Mouse (Mus musculus): ENCODE measurements around the gene Acsl4. TPM values are rescaled to one million over a fixed set of nuclear protein-coding genes. Genes with fewer than 3 reads are reported as not detected.

The Acsl4 gene
- polyA plus RNA-seq, 1 experiment from 2014 or later: 22.4 TPM

DNA sequence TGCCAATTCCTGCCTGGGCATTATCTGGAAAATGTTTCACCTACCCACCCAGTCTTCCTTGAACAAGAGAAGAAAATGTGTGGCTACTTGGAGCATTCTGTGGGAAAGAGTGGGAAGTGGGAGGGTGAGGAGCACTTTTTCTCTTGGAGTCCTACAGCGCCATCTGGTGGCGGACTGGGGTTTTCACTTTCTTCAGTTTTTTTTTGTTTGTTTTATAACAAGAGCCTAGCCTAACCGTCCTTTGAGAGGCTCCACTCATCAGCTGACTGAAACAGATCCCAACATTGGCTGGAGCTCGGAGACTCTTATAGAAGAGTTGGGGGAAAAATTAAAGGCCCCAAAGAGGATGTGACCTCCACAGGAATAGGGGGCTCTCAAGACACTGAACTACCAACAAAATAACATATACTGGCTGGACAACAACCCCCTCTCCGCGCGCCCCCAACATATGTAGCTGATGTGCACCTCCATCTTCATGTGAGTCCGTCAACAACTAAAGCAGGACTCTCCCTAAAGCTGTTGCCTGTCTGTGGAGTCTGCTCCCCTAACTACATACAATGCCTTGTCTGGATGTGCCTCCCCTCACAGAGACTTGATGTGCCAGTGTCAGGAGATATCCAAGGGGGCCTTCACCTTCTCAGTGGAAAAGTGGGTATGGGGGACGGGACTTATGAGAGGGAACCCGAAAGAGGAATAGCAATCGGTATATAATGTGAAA is 75.9 kb downstream of the Acsl4 start:
- Histone ChIP-seq H3K9ac (replicated peaks; ENCODE audit: low read length) (no peak overlapping the region), H3K4me3 (ENCODE audit: low read length) (no peak overlapping the region), H3K9me3 (ENCODE audit: low read length) (no peaks in the 10 kb centered on the region), H3K4me2 (replicated peaks; ENCODE audit: low read depth, low read length) (no peak overlapping the region), H3K36me3 (ENCODE audit: insufficient read depth, low read length) (no peaks in the 10 kb centered on the region), H3K4me1 (ENCODE audit: insufficient read depth, low read length) (no peaks in the 10 kb centered on the region), H3K27ac (ENCODE audit: low read length) (no peak overlapping the region), H3K27me3 (ENCODE audit: insufficient read depth, low read length) (peaks cover 14% of the 10 kb centered on the region; the same call in 1 of the 2 replicates)
- ATAC-seq (ENCODE audit: low FRiP score, low TSS enrichment): no peak
- 48% methylated on average over 11 of the region's 11 CpGs for WGBS

DNA sequence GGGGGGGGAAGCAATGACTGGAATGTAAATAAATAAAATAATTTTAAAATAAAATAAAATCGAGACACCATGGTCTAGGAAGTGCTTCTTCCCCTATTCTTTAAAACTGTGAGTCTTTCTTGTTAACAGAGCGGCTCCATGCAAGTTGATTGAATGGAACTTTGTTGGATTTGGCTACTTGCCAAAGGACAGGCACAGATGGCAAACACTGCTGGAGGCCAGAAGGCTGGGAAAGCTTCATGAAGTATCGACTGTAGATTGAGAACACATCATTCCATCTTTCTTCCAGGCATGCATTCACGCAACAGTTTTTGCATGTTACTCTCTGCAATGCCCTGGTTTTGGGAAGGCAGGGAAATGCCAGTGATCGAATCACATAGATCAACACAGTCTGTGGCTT is 79.9 kb downstream of the Acsl4 start:
- no peaks in the 10 kb centered on the region for H3K36me3 ChIP-seq (ENCODE audit: insufficient read depth, low read length)
- no peak overlapping the region for H3K27ac ChIP-seq (ENCODE audit: low read length)
- H3K27me3 ChIP-seq (ENCODE audit: insufficient read depth, low read length): peaks cover 32% of the 10 kb centered on the region
- no peaks in the 10 kb centered on the region for H3K9me3 ChIP-seq (ENCODE audit: low read length)
- peaks cover 2% of the 10 kb centered on the region; the same call in 1 of the 2 replicates for H3K4me1 ChIP-seq (ENCODE audit: insufficient read depth, low read length)
- no peak overlapping the region for H3K9ac ChIP-seq (replicated peaks; ENCODE audit: low read length)
- 68% methylated on average over 5 of the region's 5 CpGs for WGBS
- no peak for ATAC-seq (ENCODE audit: low FRiP score, low TSS enrichment)
- H3K4me2 ChIP-seq (replicated peaks; ENCODE audit: low read depth, low read length): no peak overlapping the region
- no peak overlapping the region for H3K4me3 ChIP-seq (ENCODE audit: low read length)

DNA sequence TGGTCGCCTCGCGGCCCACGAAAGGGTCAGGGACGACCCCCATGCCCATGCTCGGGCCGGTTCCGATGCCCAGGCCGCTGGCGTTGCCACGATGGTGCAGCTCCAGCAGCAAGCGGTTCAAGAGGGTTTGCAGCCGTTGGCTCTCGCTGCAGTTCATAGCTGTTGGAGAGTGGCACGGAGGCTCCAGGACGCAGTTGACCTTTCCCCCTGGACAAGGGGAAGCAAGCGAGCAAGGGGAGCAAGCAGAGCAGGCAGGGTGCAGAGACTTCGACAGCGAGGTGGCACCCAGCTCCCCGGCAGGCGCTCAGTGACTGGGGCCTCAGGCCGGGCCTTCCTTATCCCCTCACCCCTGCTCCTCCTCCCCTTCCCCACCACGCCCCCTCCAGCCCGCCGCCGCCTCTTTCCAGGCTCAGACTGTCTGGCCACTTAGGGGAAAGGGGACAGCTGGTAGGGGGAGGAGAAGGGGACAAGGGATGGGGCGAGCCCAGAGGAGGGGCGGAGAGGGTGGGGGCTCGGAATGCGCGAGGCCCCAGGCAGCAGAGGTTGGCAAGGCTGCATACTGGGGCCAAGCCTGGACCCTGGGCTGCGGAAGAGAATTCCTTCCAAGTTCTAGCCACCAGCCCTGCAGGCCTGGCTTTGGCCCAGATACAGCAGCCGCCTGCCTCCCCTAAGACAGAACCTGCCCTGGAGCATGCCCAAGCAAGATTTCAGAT is 84.3 kb downstream of the Acsl4 start, which contains the start of gene Kcne1l:
Gene Kcne1l, minus strand, starts transcription at position 426 of the 713 bp plus-strand sequence.
- Histone ChIP-seq H3K9ac (replicated peaks; ENCODE audit: low read length) (peak within 1 kb of the TSS; percentile 44), H3K4me3 (ENCODE audit: low read length) (peak within 1 kb of the TSS; percentile 36), H3K27me3 (ENCODE audit: insufficient read depth, low read length) (peaks cover 30% of the 10 kb centered on the region), H3K36me3 (ENCODE audit: insufficient read depth, low read length) (no peaks in the 10 kb centered on the region), H3K4me1 (ENCODE audit: insufficient read depth, low read length) (peaks cover 2% of the 10 kb centered on the region; the same call in 1 of the 2 replicates), H3K9me3 (ENCODE audit: low read length) (no peaks in the 10 kb centered on the region), H3K27ac (ENCODE audit: low read length) (no peak within 1 kb of the TSS), H3K4me2 (replicated peaks; ENCODE audit: low read depth, low read length) (peak within 1 kb of the TSS; percentile 56)
- ATAC-seq (ENCODE audit: low FRiP score, low TSS enrichment): peak; percentile 86
- WGBS: 27% methylated on average over 28 of the region's 33 CpGs

DNA sequence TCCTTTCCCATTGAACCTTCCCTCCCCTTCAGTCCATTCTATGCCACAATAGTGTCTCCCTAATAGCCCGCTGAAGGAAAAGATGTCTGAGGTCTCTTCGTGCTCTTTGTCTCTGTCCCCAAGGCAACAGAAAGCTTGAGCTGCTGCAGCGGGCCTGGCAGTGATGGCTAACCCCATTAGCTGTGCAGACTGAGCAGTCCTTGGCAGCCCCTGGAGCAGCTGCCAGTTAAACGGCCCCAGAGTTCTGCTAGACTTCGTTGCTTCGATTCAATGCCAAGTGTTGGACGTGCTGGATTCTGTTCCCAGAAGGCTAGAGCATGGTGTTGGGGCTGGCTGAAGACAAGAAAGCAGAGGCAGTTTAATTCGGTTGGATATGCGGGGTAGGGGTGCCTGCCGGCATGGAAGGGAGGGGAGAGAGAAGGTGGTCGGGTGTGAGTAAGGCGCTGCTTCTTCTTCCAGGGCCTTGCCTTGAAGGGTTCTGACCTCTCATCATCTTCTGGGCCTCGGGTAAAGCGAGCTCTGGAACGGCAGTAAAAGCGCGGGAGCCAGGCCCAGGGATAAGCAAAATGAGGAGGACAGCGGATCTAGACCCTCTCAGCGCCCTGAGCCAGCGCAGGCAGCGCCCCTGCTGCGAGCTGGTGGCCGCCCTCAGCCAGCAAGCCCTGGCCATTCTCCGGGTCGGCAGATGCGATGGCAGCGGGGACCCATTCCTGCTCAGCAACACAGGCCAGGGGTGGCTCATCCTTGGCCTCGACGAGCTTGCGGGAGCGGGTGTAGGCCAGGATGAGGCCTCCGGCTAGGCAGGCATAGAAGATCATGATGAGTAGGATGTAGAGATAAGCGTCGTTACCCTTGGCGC is 85.1 kb downstream of the Acsl4 start:
- peak overlapping the region; percentile 44 for H3K9ac ChIP-seq (replicated peaks; ENCODE audit: low read length)
- H3K4me2 ChIP-seq (replicated peaks; ENCODE audit: low read depth, low read length): peak overlapping the region; percentile 56
- H3K36me3 ChIP-seq (ENCODE audit: insufficient read depth, low read length): no peaks in the 10 kb centered on the region
- ATAC-seq (ENCODE audit: low FRiP score, low TSS enrichment): peak; percentile 69
- 29% methylated on average over 34 of the region's 35 CpGs for WGBS
- peaks cover 2% of the 10 kb centered on the region; the same call in 1 of the 2 replicates for H3K4me1 ChIP-seq (ENCODE audit: insufficient read depth, low read length)
- no peak overlapping the region for H3K27ac ChIP-seq (ENCODE audit: low read length)
- H3K9me3 ChIP-seq (ENCODE audit: low read length): no peaks in the 10 kb centered on the region
- peak overlapping the region; percentile 36 for H3K4me3 ChIP-seq (ENCODE audit: low read length)
- H3K27me3 ChIP-seq (ENCODE audit: insufficient read depth, low read length): peaks cover 32% of the 10 kb centered on the region

DNA sequence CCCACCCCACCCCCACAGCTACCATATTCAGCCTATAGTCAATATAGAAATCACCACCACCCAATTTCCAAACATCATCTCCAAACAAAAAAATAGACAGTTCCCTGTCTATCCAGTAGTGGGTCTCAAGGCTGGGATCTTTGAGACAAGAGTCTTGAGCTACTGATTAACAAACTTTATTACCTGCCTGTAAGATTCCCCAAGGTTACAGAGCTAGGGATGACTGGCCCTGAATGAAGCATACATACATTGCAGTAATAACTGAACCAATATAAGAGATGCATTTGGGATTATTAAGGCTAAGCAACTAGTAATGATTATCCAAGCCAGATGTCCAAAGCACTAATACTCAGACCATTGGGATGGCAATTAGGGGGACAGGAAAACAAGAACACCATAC is 85.7 kb downstream of the Acsl4 start:
- peaks cover 32% of the 10 kb centered on the region for H3K27me3 ChIP-seq (ENCODE audit: insufficient read depth, low read length)
- peaks cover 2% of the 10 kb centered on the region; the same call in 1 of the 2 replicates for H3K4me1 ChIP-seq (ENCODE audit: insufficient read depth, low read length)
- H3K4me2 ChIP-seq (replicated peaks; ENCODE audit: low read depth, low read length): no peak overlapping the region
- H3K9ac ChIP-seq (replicated peaks; ENCODE audit: low read length): no peak overlapping the region
- H3K9me3 ChIP-seq (ENCODE audit: low read length): no peaks in the 10 kb centered on the region
- no peak overlapping the region for H3K4me3 ChIP-seq (ENCODE audit: low read length)
- H3K27ac ChIP-seq (ENCODE audit: low read length): no peak overlapping the region
- ATAC-seq (ENCODE audit: low FRiP score, low TSS enrichment): no peak
- H3K36me3 ChIP-seq (ENCODE audit: insufficient read depth, low read length): no peaks in the 10 kb centered on the region

DNA sequence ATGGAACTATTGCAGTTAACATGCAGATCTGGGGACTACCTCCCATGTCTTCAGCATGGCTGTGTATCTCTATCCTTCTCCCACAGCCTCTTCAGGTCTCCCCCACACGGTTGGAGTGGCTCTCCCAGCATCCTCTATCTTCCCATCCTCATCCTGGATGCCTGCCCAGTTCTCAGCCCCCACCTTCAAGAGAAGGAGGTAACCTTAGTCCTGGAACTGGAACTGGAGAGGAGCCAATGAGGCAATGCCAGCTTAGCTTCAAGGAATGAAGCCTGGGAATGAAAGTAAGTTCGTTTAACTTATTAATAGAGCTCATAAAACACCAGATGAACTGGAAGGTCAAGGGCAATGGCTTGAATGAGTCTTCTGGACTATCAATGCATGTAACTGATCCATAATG is 86.9 kb downstream of the Acsl4 start:
- 40% methylated on average over 2 of the region's 2 CpGs for WGBS
- H3K4me3 ChIP-seq (ENCODE audit: low read length): no peak overlapping the region
- ATAC-seq (ENCODE audit: low FRiP score, low TSS enrichment): no peak
- no peak overlapping the region for H3K9ac ChIP-seq (replicated peaks; ENCODE audit: low read length)
- H3K27me3 ChIP-seq (ENCODE audit: insufficient read depth, low read length): peaks cover 24% of the 10 kb centered on the region
- H3K36me3 ChIP-seq (ENCODE audit: insufficient read depth, low read length): no peaks in the 10 kb centered on the region
- no peak overlapping the region for H3K27ac ChIP-seq (ENCODE audit: low read length)
- no peak overlapping the region for H3K4me2 ChIP-seq (replicated peaks; ENCODE audit: low read depth, low read length)
- no peaks in the 10 kb centered on the region for H3K9me3 ChIP-seq (ENCODE audit: low read length)
- peaks cover 2% of the 10 kb centered on the region; the same call in 1 of the 2 replicates for H3K4me1 ChIP-seq (ENCODE audit: insufficient read depth, low read length)

DNA sequence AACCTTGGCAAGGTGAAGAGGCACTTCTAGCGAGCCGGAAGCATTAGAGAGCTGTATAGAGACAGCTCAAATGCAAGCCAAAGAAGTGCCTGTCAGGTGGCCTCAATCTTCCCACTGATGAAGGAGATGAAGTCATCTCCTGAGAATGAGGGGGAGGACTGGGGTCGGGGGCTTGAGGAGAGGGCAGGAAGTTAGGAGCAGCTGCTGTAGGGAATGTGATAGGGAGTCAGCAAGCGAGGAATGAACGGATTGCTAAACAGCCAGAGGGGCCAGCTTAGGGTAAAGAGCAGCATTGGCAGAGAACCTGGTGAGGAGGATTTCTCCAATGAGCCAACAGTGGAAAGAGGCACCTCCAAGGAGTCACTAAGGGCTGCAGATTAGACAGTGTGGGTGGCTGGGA is 104.4 kb downstream of the Acsl4 start:
- Histone ChIP-seq H3K36me3 (ENCODE audit: insufficient read depth, low read length) (no peaks in the 10 kb centered on the region), H3K9me3 (ENCODE audit: low read length) (no peaks in the 10 kb centered on the region), H3K9ac (replicated peaks; ENCODE audit: low read length) (no peak overlapping the region), H3K27me3 (ENCODE audit: insufficient read depth, low read length) (peaks cover 12% of the 10 kb centered on the region; the same call in 1 of the 2 replicates), H3K4me3 (ENCODE audit: low read length) (no peak overlapping the region), H3K4me2 (replicated peaks; ENCODE audit: low read depth, low read length) (no peak overlapping the region), H3K4me1 (ENCODE audit: insufficient read depth, low read length) (no peaks in the 10 kb centered on the region), H3K27ac (ENCODE audit: low read length) (no peak overlapping the region)
- ATAC-seq (ENCODE audit: low FRiP score, low TSS enrichment): peak; percentile 46; the same call in 1 of the 2 replicates
- 34% methylated on average over 5 of the region's 5 CpGs for WGBS

DNA sequence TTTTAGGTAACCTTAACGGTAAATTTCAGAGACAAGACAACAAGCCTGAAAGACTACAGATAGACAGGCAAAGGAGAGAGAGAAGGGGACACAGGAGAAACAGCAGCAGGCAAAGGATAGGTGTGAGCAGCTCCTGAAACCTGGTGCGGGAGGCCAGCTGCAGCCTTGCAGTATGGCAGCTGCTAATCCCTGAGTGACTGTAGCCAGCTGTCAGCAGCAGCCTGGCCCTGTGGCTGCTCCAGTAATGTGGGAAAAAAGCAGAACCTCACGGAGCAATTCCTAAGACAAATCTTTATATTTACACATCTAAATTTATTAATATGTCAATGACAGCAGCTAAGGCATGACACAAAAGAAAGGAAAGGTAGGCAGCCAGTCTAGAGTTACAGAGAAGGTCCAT is 113.8 kb downstream of the Acsl4 start:
- 41% methylated on average over 3 of the region's 3 CpGs for WGBS
- no peak for ATAC-seq (ENCODE audit: low FRiP score, low TSS enrichment)
- H3K9me3 ChIP-seq (ENCODE audit: low read length): no peaks in the 10 kb centered on the region
- no peak overlapping the region for H3K4me2 ChIP-seq (replicated peaks; ENCODE audit: low read depth, low read length)
- peaks cover 18% of the 10 kb centered on the region for H3K27me3 ChIP-seq (ENCODE audit: insufficient read depth, low read length)
- H3K4me3 ChIP-seq (ENCODE audit: low read length): no peak overlapping the region
- H3K27ac ChIP-seq (ENCODE audit: low read length): no peak overlapping the region
- H3K9ac ChIP-seq (replicated peaks; ENCODE audit: low read length): no peak overlapping the region
- H3K36me3 ChIP-seq (ENCODE audit: insufficient read depth, low read length): no peaks in the 10 kb centered on the region
- no peaks in the 10 kb centered on the region for H3K4me1 ChIP-seq (ENCODE audit: insufficient read depth, low read length)

DNA sequence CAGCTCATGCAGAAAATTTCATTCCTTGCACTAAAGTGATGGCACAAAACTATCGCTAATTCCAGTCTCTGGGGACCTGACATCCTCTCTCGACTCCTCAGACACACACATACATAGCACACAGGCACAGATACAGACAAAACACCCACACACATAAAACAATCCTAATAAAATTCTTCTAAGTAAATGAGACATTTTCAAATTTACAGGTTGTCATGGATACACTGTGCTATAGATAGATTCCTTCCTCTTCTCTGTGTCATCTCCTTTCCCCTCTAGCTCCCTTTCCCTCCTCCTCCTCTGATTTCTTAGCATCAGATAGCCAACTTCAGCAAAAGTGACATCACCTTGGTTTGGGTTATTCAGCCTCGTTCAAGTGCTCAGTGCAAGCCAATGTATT is 114.3 kb downstream of the Acsl4 start:
- Histone ChIP-seq H3K27ac (ENCODE audit: low read length) (no peak overlapping the region), H3K36me3 (ENCODE audit: insufficient read depth, low read length) (no peaks in the 10 kb centered on the region), H3K9ac (replicated peaks; ENCODE audit: low read length) (no peak overlapping the region), H3K4me2 (replicated peaks; ENCODE audit: low read depth, low read length) (no peak overlapping the region), H3K27me3 (ENCODE audit: insufficient read depth, low read length) (peaks cover 20% of the 10 kb centered on the region), H3K4me1 (ENCODE audit: insufficient read depth, low read length) (no peaks in the 10 kb centered on the region), H3K9me3 (ENCODE audit: low read length) (no peaks in the 10 kb centered on the region), H3K4me3 (ENCODE audit: low read length) (no peak overlapping the region)
- ATAC-seq (ENCODE audit: low FRiP score, low TSS enrichment): no peak
- 56% methylated on average over 3 of the region's 3 CpGs for WGBS

Data from kidney, embryonic 16.5 days (tissue).